Mouse (Mus musculus) brown adipose tissue, adult 24 weeks (tissue): ENCODE measurements around the gene Mxi1. TPM values are rescaled to one million over a fixed set of nuclear protein-coding genes. Genes with fewer than 3 reads are reported as not detected.
A peak's percentile ranks its signal among the peaks of the same experiment; 100 is the strongest.

ENCODE experiments used
- H3K27ac ChIP-seq: fragments of 200-500 bp; replicated peaks from 2 replicates; pipeline ENCODE4 v1.5.1; 2012; ENCODE audit warnings: low read depth, mild to moderate bottlenecking, low read length
- H3K4me1 ChIP-seq: fragments of 200-500 bp; 2 replicates; pipeline ENCODE4 v1.6.1; 2012; ENCODE audit warnings: low read length, mixed read lengths; ENCODE audit not compliant: control insufficient read depth, insufficient read depth, insufficient read length
- H3K4me3 ChIP-seq: fragments of 200-500 bp; 2 replicates; pipeline ENCODE4 v1.5.1; 2012; ENCODE audit warnings: low read depth, mild to moderate bottlenecking, low read length, moderate library complexity; ENCODE audit not compliant: insufficient read depth
- polyA plus RNA-seq: library from polyadenylated mRNA; stranded (reverse); fragments of >200 nt; gene quantifications from 2 replicates; pipeline ENCODE4 v1.2.4, GENCODE M21; 2012; ENCODE audit not compliant: missing spikeins, insufficient read depth, insufficient read length

The Mxi1 gene
- polyA plus RNA-seq, 1 experiment = 37.2 TPM

- Histone ChIP-seq H3K27ac (no peak overlapping the region), H3K4me3 (no peak overlapping the region), H3K4me1 (peaks cover 16% of the 10 kb centered on the region)
These were observed 112.3 kb downstream of the Mxi1 start for GRCm38 (mm10) chr19:53422358-53423308.

- no peak overlapping the region for H3K27ac ChIP-seq
- H3K4me3 ChIP-seq = no peak overlapping the region
- peaks cover 17% of the 10 kb centered on the region for H3K4me1 ChIP-seq
These were observed 113.0 kb downstream of the Mxi1 start for GRCm38 (mm10) chr19:53423341-53423753.

GRCm38 (mm10) chr19:53423816-53424465, 113.6 kb downstream of the Mxi1 start:
- Histone ChIP-seq H3K4me3 (no peak overlapping the region), H3K4me1 (peaks cover 17% of the 10 kb centered on the region), H3K27ac (peak overlapping the region; percentile 34; the same call in 1 of the 2 replicates)

- H3K4me3 ChIP-seq = peak overlapping the region; percentile 6; the same call in 1 of the 2 replicates
- H3K27ac ChIP-seq = peak overlapping the region; percentile 34; the same call in 1 of the 2 replicates
These were observed 114.3 kb downstream of the Mxi1 start for GRCm38 (mm10) chr19:53424629-53425028.

More at GRCm38 (mm10) chr19:53424629-53425028, 114.3 kb downstream of the Mxi1 start:
- peaks cover 17% of the 10 kb centered on the region for H3K4me1 ChIP-seq

Other genes with a start within 250 kb of the Mxi1 start
- gene Add3, start 170.1 kb upstream of the Mxi1 start, polyA plus RNA-seq = 40.1 and 40.8 TPM in 2 replicates
- gene Gm10197, start 61.2 kb downstream of the Mxi1 start, polyA plus RNA-seq = not detected in 2 replicates
- 21.5 and 23.8 TPM in 2 replicates for gene Smndc1, start 80.1 kb downstream of the Mxi1 start, polyA plus RNA-seq
- 0.83 TPM in 1 of 2 replicates, not detected in the other for gene Dusp5, start 218.6 kb downstream of the Mxi1 start, polyA plus RNA-seq